Mouse (Mus musculus): ENCODE data around the gene Gm29644.
"Not testable (repeated sequence)": the region's sequence is repeated elsewhere in the genome, so short reads cannot be mapped to it uniquely, and the experiment has no call there.

Gene Gm29644

GRCm38 (mm10) chrY:70303187-70303586, at the start of gene Gm29644, which contains the start of gene Gm29423:
TSS of gene Gm29644 (minus strand) at chrY:70303343.
TSS of gene Gm29423 (minus strand) at chrY:70303287.
- POLR2A ChIA-PET, CTCF ChIA-PET: not testable (repeated sequence)

- POLR2A ChIA-PET, CTCF ChIA-PET: not testable (repeated sequence)
Measured at GRCm38 (mm10) chrY:70273542-70273941, 29.6 kb downstream of the Gm29644 start, which contains the start of gene Gm21118. TSS of gene Gm21118 (minus strand) at chrY:70273642.
